Mouse (Mus musculus): Measurements from ENCODE around the gene Hoxb6.

Gene Hoxb6

DNA sequence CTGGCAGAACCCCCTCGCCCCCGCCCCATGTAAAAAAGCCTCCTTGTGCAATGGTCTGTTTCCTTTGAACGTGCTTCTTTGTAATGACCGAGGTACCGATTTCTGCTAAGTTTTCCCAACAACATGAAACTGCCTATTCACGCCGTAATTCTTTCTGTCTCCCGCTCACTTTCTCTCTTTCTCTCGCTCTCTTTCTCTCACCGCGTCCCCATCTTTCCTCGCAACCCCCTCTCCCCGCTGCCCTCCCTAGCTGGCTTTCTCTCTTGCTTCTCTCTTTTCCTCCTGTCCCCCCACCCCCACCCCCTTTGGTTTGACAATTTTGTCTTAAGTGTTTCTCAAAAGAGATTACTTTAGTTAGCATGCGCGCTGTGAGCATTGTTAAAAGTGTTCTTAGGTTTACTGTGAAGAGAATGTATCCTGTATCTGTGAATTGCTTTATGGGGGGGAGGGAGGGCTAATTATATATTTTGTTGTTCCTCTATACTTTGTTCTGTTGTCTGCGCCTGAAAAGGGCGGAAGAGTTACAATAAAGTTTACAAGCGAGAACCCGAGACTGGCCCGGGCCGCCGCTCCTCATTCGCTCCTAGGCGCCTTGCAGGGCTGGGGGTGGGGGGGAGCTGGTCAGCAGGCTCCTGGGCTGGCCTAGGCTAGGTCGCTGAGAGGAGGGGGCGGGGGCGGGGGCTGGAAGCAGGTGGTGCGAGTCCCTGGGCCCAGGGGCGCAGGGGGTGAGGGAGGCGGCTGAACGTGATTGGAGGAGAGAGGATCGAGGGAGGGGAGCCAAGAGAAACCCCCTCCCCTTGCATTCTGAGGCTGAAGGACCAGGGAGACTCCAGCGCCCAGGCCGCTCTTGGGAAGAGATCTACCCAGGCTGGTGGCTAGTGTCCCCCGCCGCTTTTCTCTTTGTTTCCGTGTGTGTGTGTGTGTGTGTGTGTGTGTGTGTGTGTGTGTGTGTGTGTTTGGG, 7.2 kb upstream of the Hoxb6 start:
- in situ Hi-C loops (cut with MboI, MseI), result loop anchor here (5.0 kb wide), 1 partner anchor 577 kb away; no protein-coding TSS in a partner anchor

DNA sequence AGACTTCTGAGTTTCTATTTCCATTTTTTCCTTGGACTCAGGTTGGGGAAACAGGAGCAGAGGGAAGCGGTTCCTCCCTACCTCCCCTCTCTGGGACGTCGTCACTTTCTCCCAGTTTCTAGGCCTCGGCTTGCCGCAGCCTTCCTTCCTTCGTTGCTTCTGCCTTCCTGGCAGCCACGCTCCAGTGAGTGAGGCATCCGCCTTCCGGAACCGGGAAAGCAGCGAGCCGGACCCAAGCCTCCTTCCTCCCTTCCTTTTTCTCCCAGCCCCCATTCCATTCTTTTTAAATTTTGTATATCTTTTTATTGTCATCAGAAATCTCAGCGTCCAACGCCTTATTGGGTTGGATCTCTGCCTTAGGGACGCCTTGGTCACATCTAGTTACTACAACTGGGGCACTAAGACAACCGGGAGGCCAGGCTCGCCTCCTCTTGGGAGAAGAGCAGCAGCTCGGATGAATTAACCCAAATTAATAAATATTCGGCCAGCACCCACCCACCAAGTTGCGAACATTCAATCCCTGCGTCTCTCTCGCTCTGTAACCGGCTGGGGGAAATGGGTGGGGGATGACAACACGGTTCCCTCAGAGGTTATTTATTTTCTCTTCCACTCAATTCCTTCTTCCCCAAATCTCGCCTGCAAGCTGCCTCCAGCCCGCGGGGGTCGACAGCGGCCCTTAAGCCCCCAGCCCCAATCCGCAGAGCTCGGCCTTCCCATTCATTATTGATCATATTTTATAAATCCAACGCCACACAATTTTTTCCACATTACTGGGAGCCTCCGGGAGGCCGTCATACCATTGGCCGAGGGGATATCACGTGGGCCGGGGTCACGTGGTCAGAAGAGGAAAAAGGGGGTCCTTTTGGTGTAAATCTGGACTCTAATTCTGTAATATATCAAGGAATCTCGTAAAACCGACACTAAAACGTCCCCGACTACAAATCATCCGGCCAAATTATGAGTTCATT, 6.2 kb upstream of the Hoxb6 start, which contains the start of gene Hoxb7:
Hoxb7 (plus strand) TSS at position 853 of the 968 bp plus-strand sequence.
- in situ Hi-C loops (cut with MboI, MseI), result loop anchor here (5.0 kb wide), 1 partner anchor 576 kb away; no protein-coding TSS in a partner anchor

DNA sequence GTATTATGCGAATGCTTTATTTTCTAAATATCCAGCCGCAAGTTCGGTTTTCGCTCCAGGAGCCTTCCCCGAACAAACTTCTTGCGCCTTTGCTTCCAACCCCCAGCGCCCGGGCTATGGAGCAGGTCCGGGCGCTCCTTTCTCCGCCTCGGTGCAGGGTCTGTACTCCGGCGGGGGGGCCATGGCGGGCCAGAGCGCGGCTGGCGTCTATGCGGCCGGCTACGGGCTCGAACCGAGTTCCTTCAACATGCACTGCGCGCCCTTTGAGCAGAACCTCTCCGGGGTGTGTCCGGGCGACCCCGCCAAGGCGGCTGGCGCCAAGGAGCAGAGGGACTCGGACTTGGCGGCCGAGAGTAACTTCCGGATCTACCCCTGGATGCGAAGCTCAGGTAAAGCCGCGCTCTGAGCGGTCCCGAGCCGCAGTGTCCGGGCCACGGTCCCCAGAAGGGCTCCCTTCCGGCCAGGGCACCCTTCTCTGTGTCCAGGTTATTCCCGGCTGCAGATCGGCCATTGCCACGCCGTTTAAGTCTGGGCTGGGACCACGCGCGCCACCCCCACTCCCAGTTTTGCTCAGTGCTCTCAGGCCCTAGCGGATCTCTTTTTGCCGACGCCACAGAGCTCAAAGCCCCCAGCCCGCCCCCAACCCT, 5.4 kb upstream of the Hoxb6 start:
- in situ Hi-C loops (cut with MboI, MseI), result loop anchor here (5.0 kb wide), 1 partner anchor 575 kb away; no protein-coding TSS in a partner anchor

DNA sequence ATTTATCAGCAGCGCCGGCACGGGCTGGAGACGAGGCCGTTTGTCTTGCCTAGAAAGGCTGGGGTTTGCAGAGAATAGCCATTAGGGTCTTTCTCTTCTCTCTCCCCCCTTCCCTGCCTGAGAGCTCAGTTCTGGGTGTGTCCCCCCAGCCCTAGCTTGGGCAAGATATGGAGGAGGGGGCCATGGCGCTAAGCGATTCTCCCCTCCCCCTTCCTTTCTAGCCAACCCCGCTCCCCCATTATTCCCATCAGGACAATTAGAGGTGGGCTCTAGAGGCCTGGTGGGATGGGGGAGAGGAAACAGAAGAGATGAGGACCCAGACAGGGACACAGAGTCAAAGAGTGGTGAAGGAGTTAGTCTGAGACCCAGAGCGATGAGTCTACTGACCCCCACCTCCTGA, 4.9 kb upstream of the Hoxb6 start:
- in situ Hi-C loops (cut with MboI, MseI), result loop anchor here (5.0 kb wide), 1 partner anchor 575 kb away; no protein-coding TSS in a partner anchor

DNA sequence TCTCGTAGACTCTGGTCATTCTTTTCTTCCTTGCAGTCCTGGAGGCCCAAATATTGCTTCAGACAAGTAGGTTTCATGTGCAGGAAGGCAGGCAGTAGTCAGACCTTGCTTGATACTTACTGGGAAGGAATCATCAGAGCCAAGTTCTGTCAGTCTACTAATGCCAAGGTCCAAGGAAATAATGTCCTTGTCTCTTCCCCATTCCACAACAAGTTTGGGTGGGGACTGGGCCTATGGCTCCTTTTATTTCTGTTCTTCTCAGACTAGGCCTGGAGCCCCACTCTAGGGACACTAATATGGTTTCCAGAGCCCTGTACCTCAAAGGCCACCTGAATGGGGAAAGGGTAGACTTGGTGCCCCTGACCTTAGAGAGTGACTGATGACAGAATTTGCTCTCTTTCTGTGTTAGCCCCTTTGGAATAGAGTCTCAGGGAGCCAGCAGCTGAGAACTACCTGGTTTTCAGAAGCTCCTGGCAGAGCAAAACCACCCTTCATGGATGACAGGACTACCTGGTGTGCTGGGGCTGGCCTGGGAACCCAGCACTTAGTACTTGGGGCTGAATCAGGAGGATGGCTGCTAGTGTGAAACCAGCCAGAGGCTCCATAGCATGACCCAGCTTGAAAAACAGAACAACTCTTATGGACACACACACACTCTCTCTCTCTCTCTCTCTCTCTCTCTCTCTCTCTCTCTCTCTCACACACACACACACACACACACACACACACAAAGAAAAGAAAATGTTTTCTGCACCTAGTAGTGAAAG, 3.6 kb upstream of the Hoxb6 start:
- in situ Hi-C loops (cut with MboI, MseI), result loop anchor here (5.0 kb wide), 1 partner anchor 574 kb away; no protein-coding TSS in a partner anchor

DNA sequence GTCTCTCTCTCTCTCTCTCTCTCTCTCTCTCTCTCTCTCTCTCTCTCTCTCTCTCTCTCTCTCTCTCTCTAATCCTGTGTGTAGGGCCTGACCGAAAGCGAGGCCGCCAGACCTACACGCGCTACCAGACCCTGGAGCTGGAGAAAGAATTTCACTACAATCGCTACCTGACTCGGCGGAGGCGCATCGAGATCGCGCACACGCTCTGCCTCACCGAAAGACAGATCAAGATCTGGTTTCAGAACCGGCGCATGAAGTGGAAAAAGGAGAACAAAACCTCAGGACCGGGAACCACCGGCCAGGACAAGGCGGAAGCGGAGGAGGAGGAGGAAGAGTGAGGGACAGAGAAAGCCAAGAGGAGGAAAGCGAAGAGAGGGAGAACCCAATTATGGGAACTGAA, 3.0 kb upstream of the Hoxb6 start:
- in situ Hi-C loops (cut with MboI, MseI), result loop anchor here (5.0 kb wide), 1 partner anchor 573 kb away; no protein-coding TSS in a partner anchor

DNA sequence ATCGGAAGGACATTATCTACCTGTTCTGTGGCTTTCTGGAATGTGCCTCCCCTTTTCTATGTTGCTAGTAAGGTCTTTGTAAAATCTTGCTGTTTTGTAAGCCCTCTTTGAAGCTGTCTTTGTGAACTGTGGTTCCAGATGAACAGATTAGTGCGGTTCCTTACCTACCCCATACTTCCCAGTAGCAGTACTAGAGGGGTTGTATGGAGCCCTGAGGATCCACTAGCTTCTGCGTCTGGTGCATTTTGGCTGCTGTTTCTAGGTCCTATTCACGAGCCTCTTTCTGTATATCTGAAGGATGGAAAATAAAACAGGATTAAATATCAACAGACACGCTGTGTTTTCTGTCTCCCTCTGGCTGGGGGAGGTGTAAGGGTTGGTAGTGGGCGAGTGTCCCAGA, 2.4 kb upstream of the Hoxb6 start:
- in situ Hi-C loops (cut with MboI, MseI), result loop anchor here (5.0 kb wide), 1 partner anchor 572 kb away; no protein-coding TSS in a partner anchor

DNA sequence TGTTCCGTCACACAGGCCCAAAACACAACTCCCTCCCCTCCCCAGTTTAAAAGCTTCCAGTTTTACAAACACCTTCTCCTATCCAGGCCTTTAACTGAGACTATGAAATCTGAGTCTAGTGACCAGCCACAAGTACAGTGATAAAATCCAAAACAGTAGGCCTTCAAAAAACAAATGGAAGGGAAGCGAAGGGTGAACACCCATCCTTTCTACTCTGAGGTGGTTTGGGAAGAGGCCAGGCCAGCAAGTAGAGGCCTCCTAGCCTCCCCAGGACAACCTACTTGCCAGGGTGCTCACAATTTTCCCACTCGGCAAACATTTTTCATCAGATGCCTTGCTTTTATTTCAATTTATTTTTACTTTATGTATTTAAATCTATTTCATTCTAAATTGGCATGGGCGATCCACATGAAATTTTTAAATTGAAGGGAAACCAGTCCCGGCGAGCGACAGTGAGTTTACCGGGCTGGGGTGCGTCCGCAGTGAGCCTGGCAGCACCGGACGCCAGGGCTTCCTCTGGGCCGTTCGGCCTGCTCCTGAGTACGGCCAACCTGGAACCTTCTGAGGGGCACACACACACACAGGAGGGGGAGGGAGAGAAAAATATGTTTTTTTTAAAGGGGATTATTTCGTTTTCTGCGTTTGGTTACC, 1.4 kb upstream of the Hoxb6 start:
- in situ Hi-C loops (cut with MboI, MseI), result no loop called here

DNA sequence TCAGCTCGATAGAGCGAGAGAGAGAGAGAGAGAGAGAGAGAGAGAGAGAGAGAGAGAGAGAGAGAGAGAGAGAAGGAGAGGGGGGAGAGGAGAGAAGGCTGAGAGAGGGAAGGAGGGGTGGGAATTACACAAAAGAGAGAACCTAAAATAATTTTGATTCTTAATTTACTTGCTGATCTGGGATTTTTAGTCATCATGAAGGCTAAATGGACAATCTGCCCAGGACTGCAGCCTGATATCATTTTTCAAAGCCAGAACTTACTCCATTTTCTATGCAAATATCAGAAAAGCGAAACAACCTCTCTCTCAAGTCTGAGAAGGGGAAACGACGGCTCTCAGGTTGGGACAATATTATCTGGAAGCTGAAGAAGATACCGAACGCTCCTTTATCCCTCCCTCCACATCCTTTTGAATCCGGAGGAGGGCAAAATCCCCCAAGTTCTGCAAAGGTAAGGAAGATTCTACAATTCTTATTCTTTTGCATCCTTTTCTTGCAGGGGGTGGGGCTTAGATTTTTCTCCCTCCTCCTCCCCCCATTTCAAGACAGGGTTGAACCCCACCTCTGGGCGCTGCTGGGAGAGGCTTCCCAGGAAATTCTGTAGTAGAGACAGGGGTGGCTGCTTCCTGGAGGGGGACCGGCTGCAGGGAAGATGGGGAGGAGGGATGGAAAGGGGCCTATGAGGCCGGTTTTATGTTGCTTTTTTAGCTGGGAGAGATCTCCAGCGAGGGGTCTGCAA, 457 bp downstream of the Hoxb6 start:
- in situ Hi-C loops (cut with MboI, MseI), result no loop called here

DNA sequence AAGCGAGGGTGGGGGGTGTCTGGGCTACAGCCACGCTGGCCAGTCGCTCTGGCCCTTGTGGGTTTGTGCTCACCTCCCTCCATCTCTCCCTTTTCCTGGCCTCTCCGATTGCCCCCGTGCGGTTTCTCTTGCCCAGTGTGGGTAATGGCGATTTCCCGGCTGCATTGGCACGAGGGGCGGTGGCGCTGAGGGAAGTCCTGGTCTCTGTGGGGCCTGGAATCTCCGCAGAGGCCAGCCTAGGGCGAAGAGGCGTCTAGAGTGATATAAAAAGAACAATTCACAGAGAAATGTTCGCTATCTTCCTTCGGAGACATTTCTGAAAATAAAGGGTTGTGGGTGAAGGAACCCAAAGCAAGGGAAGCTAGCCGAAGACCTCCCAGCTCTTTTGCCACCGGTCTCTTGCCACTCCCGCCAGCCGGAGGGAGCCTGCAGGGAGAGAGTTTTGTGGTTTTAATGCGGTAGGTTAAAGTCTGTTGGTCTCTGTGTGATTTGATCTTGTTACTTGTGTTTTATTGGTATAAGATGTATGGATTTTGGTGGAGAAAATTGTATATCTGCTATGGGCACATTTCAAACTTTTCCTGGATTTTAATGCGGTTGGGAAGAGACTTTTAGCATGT, 1.1 kb downstream of the Hoxb6 start:
- in situ Hi-C loops (cut with MboI, MseI), result no loop called here

DNA sequence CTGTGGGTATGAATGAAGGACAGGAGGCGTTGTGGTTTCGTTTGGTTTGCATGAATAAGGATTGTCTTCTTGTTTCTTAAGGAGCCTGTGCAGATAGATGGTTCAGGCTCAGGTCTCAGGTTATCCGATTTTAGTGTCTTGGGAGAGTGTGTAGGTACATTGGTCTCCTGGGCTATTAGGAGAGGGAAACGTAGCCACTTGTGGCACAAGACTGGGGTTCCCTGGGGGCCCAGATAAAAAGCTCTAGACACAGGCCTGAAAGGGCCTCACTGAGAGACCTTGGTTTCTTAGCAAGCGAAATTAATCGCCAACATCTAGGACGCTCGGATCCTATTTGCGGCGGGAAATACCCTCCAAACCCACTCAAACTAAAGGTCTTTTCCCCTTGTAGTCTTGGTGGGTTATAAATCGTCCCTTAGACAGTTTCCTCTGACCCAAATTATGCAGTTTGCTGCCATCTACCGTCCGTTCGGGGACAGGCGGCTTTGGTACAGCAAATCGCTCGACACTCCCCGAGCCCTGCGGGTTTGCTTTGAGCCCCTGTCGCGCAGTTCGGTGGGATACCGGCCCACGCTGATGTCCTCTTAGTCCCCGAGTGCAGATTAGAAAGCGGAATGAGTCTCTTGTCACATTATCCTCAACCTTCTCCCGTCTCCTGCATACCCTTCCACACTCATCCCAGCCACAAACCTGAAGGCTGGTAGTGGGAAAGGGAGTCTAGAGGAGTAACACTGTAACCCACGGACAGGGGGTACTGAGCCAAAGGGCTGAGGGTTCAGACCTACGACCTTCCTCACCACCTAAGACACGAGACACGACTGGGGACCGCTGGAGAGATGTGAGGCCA, 2.2 kb downstream of the Hoxb6 start:
- in situ Hi-C loops (cut with MboI, MseI), result no loop called here

DNA sequence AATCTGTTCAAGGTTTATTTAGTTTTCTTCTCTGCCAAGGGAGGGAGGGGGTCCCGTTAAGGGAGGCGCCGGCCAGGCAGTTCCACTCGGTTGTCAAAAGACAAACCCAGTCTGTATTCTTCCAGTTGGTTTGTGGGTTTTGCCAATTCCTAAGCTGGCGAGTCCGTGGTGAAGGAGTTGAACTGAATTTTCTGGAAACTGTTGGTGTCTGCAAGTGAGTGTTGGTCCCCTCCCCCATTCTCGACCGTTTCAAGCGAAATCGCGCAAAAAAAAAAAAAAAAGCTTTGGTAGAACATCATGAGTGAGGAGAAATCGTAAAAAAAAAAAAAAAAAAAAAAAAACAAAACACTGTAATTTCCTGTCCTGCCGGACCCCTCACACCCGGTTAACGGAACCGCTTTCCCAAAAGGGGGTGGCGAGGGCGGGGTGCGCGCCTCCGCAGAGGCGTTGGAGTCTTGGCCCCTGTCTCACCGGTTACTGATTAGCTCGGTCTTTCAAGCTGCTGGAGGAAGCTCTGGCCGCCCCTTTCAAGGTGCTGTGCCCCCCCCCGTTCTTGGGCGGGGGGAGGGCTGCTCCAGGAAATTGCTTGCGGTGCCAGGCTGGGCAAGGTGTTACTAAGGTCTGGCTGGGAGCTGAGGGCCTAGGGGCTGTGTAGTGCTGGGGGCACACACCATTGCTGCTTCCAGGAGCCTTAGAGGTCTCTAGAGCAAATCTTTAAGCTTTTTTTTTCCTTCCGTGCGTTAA, 3.0 kb downstream of the Hoxb6 start:
- in situ Hi-C loops (cut with MboI, MseI), result no loop called here

DNA sequence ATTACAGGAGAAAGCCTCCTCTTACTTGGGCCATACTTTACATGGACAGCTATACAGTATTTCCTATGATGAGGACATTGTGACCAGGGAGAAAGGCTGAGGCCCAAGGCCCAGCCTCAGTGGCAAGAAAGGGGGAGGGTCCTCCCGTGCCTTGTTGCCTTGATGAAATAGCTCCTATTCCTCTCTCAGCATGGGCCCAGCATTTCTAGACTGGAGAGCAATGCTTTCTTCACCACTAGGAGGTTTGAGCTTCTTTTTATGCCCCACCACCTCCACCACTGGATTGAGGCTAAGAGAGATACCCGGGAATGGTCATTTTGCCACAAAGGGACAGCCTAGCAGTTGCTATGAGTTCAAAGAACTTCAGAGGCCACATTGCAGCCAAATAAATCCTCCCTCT, 4.7 kb downstream of the Hoxb6 start:
- in situ Hi-C loops (cut with MboI, MseI), result no loop called here

DNA sequence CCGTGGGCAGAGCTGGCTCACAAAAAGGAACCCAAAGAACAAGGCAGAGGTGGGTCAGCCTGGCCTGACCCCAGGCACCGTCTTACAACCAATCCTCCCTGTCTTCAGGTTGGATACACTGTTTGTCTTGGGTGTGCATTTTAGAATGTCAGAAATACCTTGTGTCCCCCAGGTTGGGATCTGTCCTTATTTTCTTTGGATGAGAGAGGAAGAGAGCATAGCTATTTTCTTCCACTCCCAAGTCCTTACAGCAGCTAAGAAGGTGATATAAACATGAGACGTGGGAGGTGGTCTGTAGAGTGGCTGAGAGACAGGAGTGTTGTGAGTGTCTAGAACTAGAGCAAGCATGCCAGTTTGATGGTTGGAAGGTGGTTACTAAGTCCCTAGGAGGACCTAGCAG, 5.2 kb downstream of the Hoxb6 start:
- in situ Hi-C loops (cut with MboI, MseI), result no loop called here

DNA sequence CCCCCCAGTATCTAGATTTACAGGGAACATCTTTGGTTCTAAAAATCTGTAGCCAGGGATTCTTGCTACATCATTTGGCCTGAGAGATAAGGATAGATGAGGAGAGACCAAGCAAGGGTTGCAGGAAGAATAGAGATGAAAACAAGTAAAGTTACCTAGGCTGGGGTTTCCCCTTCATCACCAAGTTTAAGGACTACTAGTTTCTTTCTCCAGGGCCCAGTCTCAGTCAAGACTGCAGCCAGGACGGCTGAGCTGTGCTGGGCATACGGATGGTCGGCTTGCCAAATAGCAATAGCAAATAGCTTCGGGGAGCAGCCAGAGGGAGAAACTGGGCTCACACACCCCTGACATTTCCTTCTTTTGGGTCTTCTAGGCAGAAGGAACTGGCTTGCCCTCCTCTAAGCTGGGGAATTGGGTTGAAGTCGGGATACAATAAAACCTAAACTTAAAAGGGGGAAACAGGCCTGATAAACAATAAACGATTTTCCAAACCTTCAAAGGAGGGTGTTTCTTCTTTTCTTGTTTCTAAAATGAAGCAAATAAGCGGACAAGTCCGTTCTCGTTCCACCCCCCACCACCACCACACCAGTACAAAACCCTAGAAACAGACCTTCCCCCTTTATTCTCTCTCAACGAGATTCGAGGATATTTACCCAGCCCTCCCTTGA, 5.8 kb downstream of the Hoxb6 start:
- in situ Hi-C loops (cut with MboI, MseI), result no loop called here

DNA sequence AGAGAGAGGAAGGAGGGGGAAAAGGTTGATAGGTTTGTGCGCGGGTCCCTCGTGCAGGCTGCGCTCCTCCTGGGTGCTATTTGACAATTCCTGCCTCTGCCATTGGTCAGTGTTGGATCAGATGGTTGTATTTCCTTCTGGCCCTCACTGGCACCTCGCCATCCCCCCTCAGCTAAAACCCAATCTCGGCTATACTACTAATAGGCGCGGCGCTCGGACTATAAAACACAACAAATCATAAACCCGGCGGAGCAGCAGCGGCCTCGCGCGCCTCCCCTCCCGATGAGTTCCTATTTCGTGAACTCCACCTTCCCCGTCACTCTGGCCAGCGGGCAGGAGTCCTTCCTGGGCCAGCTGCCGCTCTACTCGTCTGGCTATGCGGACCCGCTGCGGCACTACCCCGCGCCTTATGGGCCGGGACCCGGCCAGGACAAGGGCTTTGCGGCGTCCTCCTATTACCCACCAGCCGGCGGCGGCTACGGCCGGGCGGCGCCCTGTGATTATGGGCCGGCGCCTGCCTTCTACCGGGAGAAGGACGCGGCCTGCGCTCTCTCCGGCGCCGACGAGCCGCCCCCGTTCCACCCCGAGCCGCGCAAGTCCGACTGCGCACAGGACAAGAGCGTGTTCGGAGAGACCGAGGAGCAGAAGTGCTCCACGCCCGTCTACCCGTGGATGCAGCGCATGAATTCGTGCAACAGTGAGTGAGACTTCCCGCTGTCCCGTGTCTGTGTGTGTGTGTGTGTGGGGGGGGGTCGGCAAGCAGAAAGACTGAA, 6.8 kb downstream of the Hoxb6 start:
- in situ Hi-C loops (cut with MboI, MseI), result no loop called here

Data from T-helper 1 cell (primary cell).